Mouse (Mus musculus): Measurements from ENCODE around the gene Clec2l. TPM values are rescaled to one million over a fixed set of nuclear protein-coding genes. Genes with fewer than 3 reads are reported as not detected.

Gene Clec2l
- 0.50 and 1.1 TPM in 2 replicates for polyA plus RNA-seq (2012; rRNA removed)

- DNase-seq, result no peak
- TF ChIP-seq CTCF (IDR thresholded peaks at IDR 0.05; ENCODE audit: insufficient read depth, low read length) (no peak), POLR2A (IDR thresholded peaks at IDR 0.05; ENCODE audit: borderline replicate concordance, extremely low read depth, low read depth, low read length) (no peak)
- 2% methylated on average over 84 of the region's 84 CpGs for WGBS
- Histone ChIP-seq H3K4me1 (ENCODE audit: control insufficient read depth, insufficient read depth, low read length) (no peaks in the 10 kb centered on the region), H3K4me3 (replicated peaks; ENCODE audit: extremely low read depth, low read depth, low read length) (peak within 1 kb of the TSS; percentile 4)
Observed at GRCm38 (mm10) chr6:38662714-38663615, at the start of gene Clec2l. TSS of gene Clec2l (plus strand) at chr6:38663069.

- 81% methylated on average over 1 of the region's 1 CpGs for WGBS
- DNase-seq, result no peak
Observed at GRCm38 (mm10) chr6:38622406-38622805, 40.5 kb upstream of the Clec2l start.

DNA sequence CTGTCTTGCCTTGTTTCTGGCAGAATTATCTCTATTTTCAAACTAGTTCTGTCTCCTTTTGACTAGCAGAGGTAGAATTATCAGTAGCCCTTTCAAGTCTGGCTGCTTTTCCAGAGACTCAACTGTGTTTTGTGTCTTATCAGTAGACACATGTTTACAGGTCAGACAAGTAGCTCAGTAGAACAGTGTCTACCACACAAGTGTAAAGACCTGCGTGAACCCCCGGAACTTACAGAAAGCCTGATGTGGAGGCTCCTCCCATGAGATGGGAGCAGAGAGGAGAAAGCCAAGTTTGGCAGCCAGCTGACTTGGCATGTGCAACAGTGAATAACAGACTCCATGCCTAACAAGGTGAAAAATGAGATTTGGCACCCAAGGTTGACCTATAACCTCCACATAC lies 39.4 kb upstream of the Clec2l start:
- H3K4me3 ChIP-seq (replicated peaks; ENCODE audit: extremely low read depth, low read depth, low read length), result no peak overlapping the region
- WGBS, result 59% methylated on average over 2 of the region's 2 CpGs
- DNase-seq, result no peak
- TF ChIP-seq POLR2A (IDR thresholded peaks at IDR 0.05; ENCODE audit: borderline replicate concordance, extremely low read depth, low read depth, low read length), result no peak
- TF ChIP-seq CTCF (IDR thresholded peaks at IDR 0.05; ENCODE audit: insufficient read depth, low read length), result no peak
- peaks cover 4% of the 10 kb centered on the region for H3K4me1 ChIP-seq (ENCODE audit: control insufficient read depth, insufficient read depth, low read length)

More at GRCm38 (mm10) chr6:38622406-38622805, 40.5 kb upstream of the Clec2l start:
- TF ChIP-seq CTCF (IDR thresholded peaks at IDR 0.05; ENCODE audit: insufficient read depth, low read length) (no peak), POLR2A (IDR thresholded peaks at IDR 0.05; ENCODE audit: borderline replicate concordance, extremely low read depth, low read depth, low read length) (no peak)
- Histone ChIP-seq H3K4me1 (ENCODE audit: control insufficient read depth, insufficient read depth, low read length) (peaks cover 4% of the 10 kb centered on the region), H3K4me3 (replicated peaks; ENCODE audit: extremely low read depth, low read depth, low read length) (no peak overlapping the region)

GRCm38 (mm10) chr6:38624439-38624838 lies 38.4 kb upstream of the Clec2l start:
- no peak overlapping the region for H3K4me3 ChIP-seq (replicated peaks; ENCODE audit: extremely low read depth, low read depth, low read length)
- TF ChIP-seq POLR2A (IDR thresholded peaks at IDR 0.05; ENCODE audit: borderline replicate concordance, extremely low read depth, low read depth, low read length), result no peak
- no peak for TF ChIP-seq CTCF (IDR thresholded peaks at IDR 0.05; ENCODE audit: insufficient read depth, low read length)
- 17% methylated on average over 1 of the region's 1 CpGs for WGBS
- peaks cover 4% of the 10 kb centered on the region for H3K4me1 ChIP-seq (ENCODE audit: control insufficient read depth, insufficient read depth, low read length)
- DNase-seq, result no peak

DNA sequence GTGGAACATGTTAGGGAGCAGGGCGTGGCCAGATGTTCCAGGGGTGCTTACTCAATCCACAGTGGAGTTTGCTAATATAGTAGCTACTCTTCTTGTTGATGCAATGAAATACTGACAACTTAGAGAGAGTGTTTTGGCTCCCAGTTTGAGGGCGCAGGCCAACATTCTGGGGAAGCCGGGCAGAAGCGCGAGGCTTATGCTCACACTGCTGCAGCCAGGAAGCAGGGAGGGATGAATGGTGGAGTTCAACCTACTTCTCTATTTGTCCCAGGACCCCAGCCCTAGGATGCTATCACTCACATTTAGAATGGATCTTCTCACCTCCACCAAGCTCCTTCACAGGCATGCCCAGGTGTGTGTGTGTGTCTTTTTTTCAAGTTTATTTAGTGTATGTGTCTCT lies 36.8 kb upstream of the Clec2l start:
- TF ChIP-seq POLR2A (IDR thresholded peaks at IDR 0.05; ENCODE audit: borderline replicate concordance, extremely low read depth, low read depth, low read length), result no peak
- no peak for TF ChIP-seq CTCF (IDR thresholded peaks at IDR 0.05; ENCODE audit: insufficient read depth, low read length)
- H3K4me1 ChIP-seq (ENCODE audit: control insufficient read depth, insufficient read depth, low read length), result peaks cover 4% of the 10 kb centered on the region
- no peak overlapping the region for H3K4me3 ChIP-seq (replicated peaks; ENCODE audit: extremely low read depth, low read depth, low read length)
- 95% methylated on average over 5 of the region's 5 CpGs for WGBS
- DNase-seq, result no peak

DNA sequence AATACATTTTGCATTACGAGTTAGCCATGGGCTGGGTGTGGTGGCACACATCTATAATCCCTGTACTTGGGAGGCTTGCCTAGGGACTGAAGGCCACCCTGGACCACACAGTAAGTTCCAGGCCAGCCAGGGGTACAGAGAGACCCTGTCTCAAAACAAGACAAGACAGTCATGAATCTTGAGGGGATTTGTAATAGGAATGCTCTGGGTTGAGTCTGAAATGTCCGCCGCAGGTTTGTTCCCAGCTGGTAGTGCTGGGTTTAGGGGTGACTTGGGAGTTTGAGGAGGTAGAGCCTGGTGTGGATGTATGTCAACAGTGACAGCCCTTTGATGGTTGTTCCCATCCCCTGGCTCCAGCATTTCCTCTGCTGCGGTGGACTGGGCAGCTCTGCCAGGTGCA lies 35.8 kb upstream of the Clec2l start:
- TF ChIP-seq CTCF (IDR thresholded peaks at IDR 0.05; ENCODE audit: insufficient read depth, low read length), result no peak
- no peak for TF ChIP-seq POLR2A (IDR thresholded peaks at IDR 0.05; ENCODE audit: borderline replicate concordance, extremely low read depth, low read depth, low read length)
- 94% methylated on average over 4 of the region's 4 CpGs for WGBS
- no peak overlapping the region for H3K4me3 ChIP-seq (replicated peaks; ENCODE audit: extremely low read depth, low read depth, low read length)
- DNase-seq, result no peak
- H3K4me1 ChIP-seq (ENCODE audit: control insufficient read depth, insufficient read depth, low read length), result peaks cover 4% of the 10 kb centered on the region

- Histone ChIP-seq H3K4me1 (ENCODE audit: control insufficient read depth, insufficient read depth, low read length) (peaks cover 4% of the 10 kb centered on the region), H3K4me3 (replicated peaks; ENCODE audit: extremely low read depth, low read depth, low read length) (no peak overlapping the region)
- DNase-seq, result peak; percentile 0
- 82% methylated on average over 4 of the region's 4 CpGs for WGBS
- TF ChIP-seq CTCF (IDR thresholded peaks at IDR 0.05; ENCODE audit: insufficient read depth, low read length), result no peak
- no peak for TF ChIP-seq POLR2A (IDR thresholded peaks at IDR 0.05; ENCODE audit: borderline replicate concordance, extremely low read depth, low read depth, low read length)
Observed at GRCm38 (mm10) chr6:38627486-38627885, 35.4 kb upstream of the Clec2l start.

- TF ChIP-seq POLR2A (IDR thresholded peaks at IDR 0.05; ENCODE audit: borderline replicate concordance, extremely low read depth, low read depth, low read length) (no peak), CTCF (IDR thresholded peaks at IDR 0.05; ENCODE audit: insufficient read depth, low read length) (no peak)
Observed at GRCm38 (mm10) chr6:38629556-38629955, 33.3 kb upstream of the Clec2l start.

GRCm38 (mm10) chr6:38632826-38633225 lies 30.0 kb upstream of the Clec2l start:
- TF ChIP-seq POLR2A (IDR thresholded peaks at IDR 0.05; ENCODE audit: borderline replicate concordance, extremely low read depth, low read depth, low read length) (no peak), CTCF (IDR thresholded peaks at IDR 0.05; ENCODE audit: insufficient read depth, low read length) (no peak)
- H3K4me1 ChIP-seq (ENCODE audit: control insufficient read depth, insufficient read depth, low read length), result peaks cover 3% of the 10 kb centered on the region; the same call in 1 of the 2 replicates
- no peak for DNase-seq
- WGBS, result 97% methylated on average over 2 of the region's 2 CpGs
- no peak overlapping the region for H3K4me3 ChIP-seq (replicated peaks; ENCODE audit: extremely low read depth, low read depth, low read length)

More at GRCm38 (mm10) chr6:38629556-38629955, 33.3 kb upstream of the Clec2l start:
- no peak for DNase-seq
- WGBS, result 94% methylated on average over 1 of the region's 1 CpGs
- Histone ChIP-seq H3K4me1 (ENCODE audit: control insufficient read depth, insufficient read depth, low read length) (peaks cover under 1% of the 10 kb centered on the region; the same call in 1 of the 2 replicates), H3K4me3 (replicated peaks; ENCODE audit: extremely low read depth, low read depth, low read length) (no peak overlapping the region)

GRCm38 (mm10) chr6:38634461-38634860 lies 28.4 kb upstream of the Clec2l start:
- H3K4me1 ChIP-seq (ENCODE audit: control insufficient read depth, insufficient read depth, low read length), result peaks cover 3% of the 10 kb centered on the region; the same call in 1 of the 2 replicates
- no peak for TF ChIP-seq POLR2A (IDR thresholded peaks at IDR 0.05; ENCODE audit: borderline replicate concordance, extremely low read depth, low read depth, low read length)
- TF ChIP-seq CTCF (IDR thresholded peaks at IDR 0.05; ENCODE audit: insufficient read depth, low read length), result no peak
- 89% methylated on average over 8 of the region's 8 CpGs for WGBS
- H3K4me3 ChIP-seq (replicated peaks; ENCODE audit: extremely low read depth, low read depth, low read length), result no peak overlapping the region
- DNase-seq, result no peak
